Mouse (Mus musculus) liver, embryonic 15.5 days (tissue): Measurements from ENCODE around the gene Epb41l4b. TPM values are rescaled to one million over a fixed set of nuclear protein-coding genes. Genes with fewer than 3 reads are reported as not detected.

Experiments used
- ATAC-seq: fragments of 200-750 bp; cut with Nextera tagmentation; 2 replicates; pipeline ENCODE4 v1.8.0; 2017; ENCODE audit warnings: moderate number of reproducible peaks, mild to moderate bottlenecking, moderate library complexity; ENCODE audit not compliant: insufficient read depth
- H3K27ac ChIP-seq: fragments of 300-500 bp; sonication (generic); replicated peaks from 2 replicates; pipeline ENCODE4 v1.5.1; 2015; ENCODE audit warnings: mild to moderate bottlenecking, inconsistent platforms
- H3K27me3 ChIP-seq: fragments of 300-500 bp; sonication (generic); 2 replicates; pipeline ENCODE4 v1.6.1; 2015; ENCODE audit warnings: mild to moderate bottlenecking, inconsistent platforms
- H3K36me3 ChIP-seq: fragments of 300-500 bp; sonication (generic); replicated peaks from 2 replicates; pipeline ENCODE4 v1.6.1; 2015; ENCODE audit warnings: moderate library complexity, mild to moderate bottlenecking, inconsistent platforms
- H3K4me1 ChIP-seq: fragments of 300-500 bp; sonication (generic); replicated peaks from 2 replicates; pipeline ENCODE4 v1.6.1; 2015; ENCODE audit warnings: inconsistent platforms
- H3K4me2 ChIP-seq: fragments of 300-500 bp; sonication (generic); 2 replicates; pipeline ENCODE4 v1.6.1; 2015; ENCODE audit warnings: moderate library complexity, mild to moderate bottlenecking, inconsistent platforms
- H3K4me3 ChIP-seq: fragments of 300-500 bp; sonication (generic); replicated peaks from 2 replicates; pipeline ENCODE4 v1.5.1; 2015; ENCODE audit warnings: mild to moderate bottlenecking, inconsistent platforms
- H3K9ac ChIP-seq: fragments of 300-500 bp; sonication (generic); 2 replicates; pipeline ENCODE4 v1.6.1; 2015; ENCODE audit warnings: moderate library complexity, mild to moderate bottlenecking, inconsistent platforms
- H3K9me3 ChIP-seq: fragments of 300-500 bp; sonication (generic); replicated peaks from 2 replicates; pipeline ENCODE4 v1.6.1; 2016; ENCODE audit warnings: inconsistent platforms
- WGBS: fragments of 180-500 bp; shearing (Covaris S2); methylation state at CpG from one replicate; pipeline ENCODE4 v1.1.7; 2015; ENCODE audit warnings: mixed read lengths; ENCODE audit not compliant: insufficient replicate concordance; 5-methylcytosine and 5-hydroxymethylcytosine counted together
- polyA plus RNA-seq: library from polyadenylated mRNA; unstranded; fragments of >200 nt; fragmentation: Nextera tagmentation; extraction: Ambion mirVana; gene quantifications from 2 replicates; pipeline ENCODE4 v1.2.1, GENCODE M21; 2015

Gene Epb41l4b
- polyA plus RNA-seq, 1 experiment from 2014 or later = 2.0 TPM

GRCm38 (mm10) chr4:56965586-56966179 lies 177.6 kb downstream of the Epb41l4b start:
- Histone ChIP-seq H3K4me2 (no peak overlapping the region), H3K27ac (no peak overlapping the region), H3K36me3 (no peaks in the 10 kb centered on the region), H3K27me3 (no peaks in the 10 kb centered on the region), H3K9ac (no peak overlapping the region), H3K4me3 (no peak overlapping the region), H3K4me1 (no peaks in the 10 kb centered on the region), H3K9me3 (no peaks in the 10 kb centered on the region)
- WGBS = 36% methylated on average over 7 of the region's 7 CpGs
- no peak for ATAC-seq

GRCm38 (mm10) chr4:56963687-56964086 lies 179.6 kb downstream of the Epb41l4b start:
- Histone ChIP-seq H3K4me1 (no peaks in the 10 kb centered on the region), H3K27ac (no peak overlapping the region), H3K9me3 (no peaks in the 10 kb centered on the region), H3K9ac (no peak overlapping the region), H3K4me3 (no peak overlapping the region), H3K36me3 (no peaks in the 10 kb centered on the region), H3K27me3 (no peaks in the 10 kb centered on the region), H3K4me2 (no peak overlapping the region)
- WGBS = 70% methylated on average over 6 of the region's 6 CpGs
- no peak for ATAC-seq

DNA sequence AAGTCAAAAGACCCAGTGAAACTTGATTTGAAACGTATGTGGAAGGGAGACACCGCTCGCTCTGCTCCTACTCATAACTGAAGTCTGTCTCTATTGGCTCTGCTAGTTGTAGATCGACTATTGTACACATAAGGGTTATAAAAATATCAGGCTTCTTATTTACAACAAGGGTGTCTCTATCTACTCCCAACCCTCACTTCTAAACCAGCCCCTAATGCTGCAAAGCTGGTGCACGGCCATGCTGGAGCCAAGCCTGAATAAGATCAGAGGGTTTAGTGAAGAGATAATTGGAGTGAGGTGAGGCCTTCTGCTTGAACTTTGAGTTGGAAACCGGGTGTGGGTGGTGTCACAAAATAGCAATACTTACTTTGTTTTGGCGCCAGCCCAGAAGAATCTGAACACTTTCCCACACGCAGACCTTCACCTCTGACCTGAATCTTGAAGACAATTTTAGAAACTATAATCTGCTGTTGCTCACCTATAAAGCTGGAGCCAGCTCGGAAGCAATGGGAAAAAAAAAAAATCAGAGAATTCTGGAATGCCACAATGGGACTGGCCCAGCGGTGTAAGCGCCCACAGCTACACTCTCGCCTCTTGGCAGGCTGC lies 181.8 kb downstream of the Epb41l4b start:
- H3K27ac ChIP-seq = no peak overlapping the region
- H3K4me3 ChIP-seq = no peak overlapping the region
- WGBS = 68% methylated on average over 12 of the region's 12 CpGs
- no peak for ATAC-seq
- H3K27me3 ChIP-seq = no peaks in the 10 kb centered on the region
- H3K9ac ChIP-seq = no peak overlapping the region
- no peaks in the 10 kb centered on the region for H3K4me1 ChIP-seq
- H3K36me3 ChIP-seq = no peaks in the 10 kb centered on the region
- no peak overlapping the region for H3K4me2 ChIP-seq
- no peaks in the 10 kb centered on the region for H3K9me3 ChIP-seq

DNA sequence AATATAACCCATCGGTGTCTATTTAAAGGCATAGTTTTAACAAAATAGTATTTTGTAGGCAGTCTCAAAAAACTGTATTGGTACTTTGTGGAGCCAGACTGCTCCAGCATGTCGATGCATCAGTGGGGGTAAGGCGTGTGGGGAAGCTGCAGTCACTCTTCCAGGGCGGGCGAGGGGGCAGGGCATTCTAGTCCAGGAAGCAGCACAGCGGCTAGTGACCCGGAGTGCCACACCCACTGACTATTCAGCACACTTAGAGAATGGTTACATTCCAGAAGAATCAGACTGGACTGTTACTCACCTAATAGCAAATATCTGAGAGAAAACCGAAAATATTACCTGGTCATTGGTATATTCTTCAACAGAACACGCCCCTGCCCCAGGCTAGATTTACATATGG lies 185.7 kb downstream of the Epb41l4b start:
- WGBS = 31% methylated on average over 9 of the region's 9 CpGs
- H3K36me3 ChIP-seq = no peaks in the 10 kb centered on the region
- H3K9ac ChIP-seq = no peak overlapping the region
- no peaks in the 10 kb centered on the region for H3K4me1 ChIP-seq
- H3K4me3 ChIP-seq = no peak overlapping the region
- no peak overlapping the region for H3K27ac ChIP-seq
- no peaks in the 10 kb centered on the region for H3K27me3 ChIP-seq
- H3K4me2 ChIP-seq = no peak overlapping the region
- H3K9me3 ChIP-seq = no peaks in the 10 kb centered on the region
- no peak for ATAC-seq

DNA sequence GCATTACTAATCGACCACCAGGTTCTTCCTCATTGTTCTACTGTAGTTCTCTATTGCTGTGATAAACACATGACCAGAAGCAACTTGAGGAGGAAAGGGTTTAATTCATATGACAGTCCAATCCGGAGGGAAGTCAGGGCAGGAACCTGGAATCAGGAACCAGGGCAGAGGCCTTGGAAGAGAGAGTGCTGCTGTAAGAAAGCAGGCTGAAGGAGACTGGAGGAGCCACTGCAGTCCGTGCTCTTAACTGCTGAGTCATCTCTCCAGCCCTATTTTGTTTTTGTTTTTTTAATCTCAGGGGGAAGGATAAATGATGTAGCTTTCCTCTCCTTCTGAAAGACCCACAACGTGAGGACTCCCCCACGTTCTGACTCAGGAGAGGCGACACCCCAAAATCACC lies 190.0 kb downstream of the Epb41l4b start:
- no peak overlapping the region for H3K4me2 ChIP-seq
- ATAC-seq = no peak
- no peak overlapping the region for H3K27ac ChIP-seq
- H3K9me3 ChIP-seq = no peaks in the 10 kb centered on the region
- WGBS = 47% methylated on average over 6 of the region's 6 CpGs
- no peak overlapping the region for H3K4me3 ChIP-seq
- H3K9ac ChIP-seq = no peak overlapping the region
- H3K27me3 ChIP-seq = no peaks in the 10 kb centered on the region
- no peaks in the 10 kb centered on the region for H3K36me3 ChIP-seq
- no peaks in the 10 kb centered on the region for H3K4me1 ChIP-seq

GRCm38 (mm10) chr4:56951701-56952100 lies 191.5 kb downstream of the Epb41l4b start:
- H3K9ac ChIP-seq = no peak overlapping the region
- H3K4me1 ChIP-seq = peaks cover 10% of the 10 kb centered on the region
- H3K4me3 ChIP-seq = no peak overlapping the region
- ATAC-seq = no peak
- H3K9me3 ChIP-seq = no peaks in the 10 kb centered on the region
- H3K36me3 ChIP-seq = no peaks in the 10 kb centered on the region
- no peak overlapping the region for H3K27ac ChIP-seq
- H3K27me3 ChIP-seq = no peaks in the 10 kb centered on the region
- WGBS = 70% methylated on average over 3 of the region's 3 CpGs
- no peak overlapping the region for H3K4me2 ChIP-seq

- ATAC-seq = no peak
- Histone ChIP-seq H3K9me3 (no peaks in the 10 kb centered on the region), H3K4me1 (peaks cover 25% of the 10 kb centered on the region), H3K4me3 (no peak overlapping the region), H3K27me3 (no peaks in the 10 kb centered on the region), H3K9ac (no peak overlapping the region), H3K27ac (no peak overlapping the region), H3K36me3 (no peaks in the 10 kb centered on the region), H3K4me2 (no peak overlapping the region)
- WGBS = 23% methylated on average over 6 of the region's 6 CpGs
These were observed 193.7 kb downstream of the Epb41l4b start for GRCm38 (mm10) chr4:56949494-56949893.

DNA sequence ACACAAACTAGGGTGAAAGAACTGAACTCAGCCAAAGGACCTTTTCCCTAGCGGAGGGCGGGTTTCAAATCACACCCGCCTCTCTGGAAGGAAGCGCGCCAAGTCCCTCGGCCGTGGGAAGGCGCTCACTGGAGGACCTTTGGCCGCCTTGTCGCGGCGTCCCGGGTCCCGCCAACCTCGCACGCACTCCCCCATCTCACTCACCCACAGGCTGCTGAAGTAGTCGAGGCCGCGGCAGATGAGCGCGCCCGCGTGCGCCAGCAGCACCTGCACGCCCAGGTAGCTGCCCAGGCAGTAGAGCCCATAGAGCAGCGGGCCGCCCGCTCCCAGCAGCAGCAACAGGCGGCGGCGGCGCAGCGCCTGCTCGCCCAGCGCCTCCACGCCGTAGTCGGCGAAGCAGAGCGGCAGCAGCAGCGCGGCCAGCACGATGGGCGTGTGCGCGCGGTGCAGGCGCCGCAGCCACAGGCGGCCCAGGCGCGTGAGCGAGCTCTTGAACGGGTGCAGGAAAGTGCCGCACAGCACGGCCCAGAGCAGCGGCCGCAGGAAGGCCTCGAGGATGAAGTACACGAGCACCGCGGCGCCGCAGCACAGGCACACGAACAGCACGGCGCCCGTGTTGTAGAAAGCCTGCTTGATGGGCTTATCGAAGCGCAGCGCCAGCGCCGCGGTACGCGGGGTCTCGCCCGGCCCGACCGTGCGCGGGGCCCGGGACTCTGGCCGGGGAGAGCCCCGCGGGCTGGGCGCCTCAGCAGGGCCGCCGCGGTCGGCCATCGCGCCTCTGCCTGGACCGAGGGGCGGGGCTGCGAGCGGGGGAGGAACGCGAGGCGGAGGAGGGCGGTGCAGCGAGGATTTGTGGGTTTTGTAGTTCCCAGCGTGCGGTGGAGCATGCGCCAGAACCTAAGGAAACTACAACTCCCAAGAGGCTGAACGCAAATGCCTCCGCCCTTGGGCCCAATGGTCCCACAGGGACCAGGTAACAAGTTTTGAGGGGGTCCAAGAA lies 196.3 kb downstream of the Epb41l4b start, which contains the start of gene Tmem245:
Gene Tmem245 (minus strand): TSS at position 797 of the 1,000 bp plus-strand sequence.
- peak within 1 kb of the TSS; percentile 83 for H3K4me3 ChIP-seq
- peaks cover 31% of the 10 kb centered on the region for H3K4me1 ChIP-seq
- no peaks in the 10 kb centered on the region for H3K27me3 ChIP-seq
- WGBS = under 1% methylated on average over 107 of the region's 107 CpGs
- peak; percentile 95 for ATAC-seq
- H3K4me2 ChIP-seq = peak within 1 kb of the TSS; percentile 99
- H3K27ac ChIP-seq = peak within 1 kb of the TSS; percentile 86
- no peaks in the 10 kb centered on the region for H3K36me3 ChIP-seq
- H3K9me3 ChIP-seq = no peaks in the 10 kb centered on the region
- peak within 1 kb of the TSS; percentile 75 for H3K9ac ChIP-seq

GRCm38 (mm10) chr4:56946180-56946579 lies 197.1 kb downstream of the Epb41l4b start:
- no peaks in the 10 kb centered on the region for H3K9me3 ChIP-seq
- H3K27ac ChIP-seq = no peak overlapping the region

DNA sequence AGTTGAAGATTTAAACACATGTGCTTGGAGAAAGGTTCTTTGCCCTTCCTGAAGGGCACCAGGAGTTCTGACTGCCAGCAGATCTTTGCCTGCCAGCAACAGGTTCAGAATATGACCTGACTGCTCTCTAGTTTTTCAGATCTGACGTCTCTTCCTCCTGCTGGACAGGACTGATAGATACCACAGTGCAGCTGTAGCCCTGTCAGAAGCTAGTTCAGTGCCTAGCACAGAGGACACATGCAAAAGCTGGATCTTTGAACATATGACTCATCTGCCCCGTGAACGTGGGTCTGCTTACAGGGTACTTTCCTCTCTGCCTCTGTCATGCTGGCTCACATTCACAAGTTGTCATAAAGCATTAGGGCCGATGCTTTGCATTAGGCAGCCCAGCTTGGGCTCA lies 199.0 kb downstream of the Epb41l4b start:
- H3K36me3 ChIP-seq = no peaks in the 10 kb centered on the region
- no peak overlapping the region for H3K4me3 ChIP-seq
- H3K9ac ChIP-seq = no peak overlapping the region
- no peak overlapping the region for H3K4me2 ChIP-seq
- peaks cover 45% of the 10 kb centered on the region for H3K4me1 ChIP-seq
- H3K9me3 ChIP-seq = no peaks in the 10 kb centered on the region
- ATAC-seq = no peak
- WGBS = 45% methylated on average over 4 of the region's 4 CpGs
- H3K27ac ChIP-seq = no peak overlapping the region
- H3K27me3 ChIP-seq = no peaks in the 10 kb centered on the region

More at GRCm38 (mm10) chr4:56946180-56946579, 197.1 kb downstream of the Epb41l4b start:
- peak overlapping the region; percentile 75 for H3K9ac ChIP-seq
- peak overlapping the region; percentile 83 for H3K4me3 ChIP-seq
- peaks cover 31% of the 10 kb centered on the region for H3K4me1 ChIP-seq
- H3K4me2 ChIP-seq = peak overlapping the region; percentile 99
- no peaks in the 10 kb centered on the region for H3K27me3 ChIP-seq
- no peak for ATAC-seq
- H3K36me3 ChIP-seq = no peaks in the 10 kb centered on the region
- whole genome bisulfite sequencing = 2% methylated on average over 14 of the region's 14 CpGs

DNA sequence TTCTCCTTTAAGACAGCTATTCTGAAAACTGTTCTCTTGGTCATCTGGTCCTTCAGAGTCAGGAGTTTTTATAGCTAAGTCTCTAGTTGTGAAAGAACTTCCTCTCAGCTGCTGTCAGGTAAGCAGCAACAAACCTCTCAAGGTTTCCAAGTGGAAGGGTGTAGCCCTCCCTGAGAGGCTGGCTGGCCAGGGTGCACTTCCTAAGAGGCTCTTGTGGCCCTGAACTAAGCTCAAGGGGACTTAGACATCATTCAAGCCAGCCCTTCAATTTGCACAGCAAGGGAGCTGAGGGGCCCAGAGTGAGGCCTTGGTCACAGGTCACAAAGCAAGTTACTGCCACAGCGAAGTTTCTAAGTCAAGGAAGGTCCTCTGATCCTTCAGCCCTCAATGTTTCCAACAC lies 200.0 kb downstream of the Epb41l4b start:
- 76% methylated on average over 1 of the region's 1 CpGs for WGBS
- Histone ChIP-seq H3K36me3 (no peaks in the 10 kb centered on the region), H3K4me2 (no peak overlapping the region), H3K9ac (no peak overlapping the region), H3K4me3 (no peak overlapping the region), H3K27me3 (no peaks in the 10 kb centered on the region), H3K4me1 (peaks cover 45% of the 10 kb centered on the region), H3K27ac (no peak overlapping the region), H3K9me3 (no peaks in the 10 kb centered on the region)
- no peak for ATAC-seq
